Mouse (Mus musculus) lung, adult 2 months (tissue): Measurements from ENCODE around the gene Ifitm5. TPM values are rescaled to one million over a fixed set of nuclear protein-coding genes. Genes with fewer than 3 reads are reported as not detected.
A peak's percentile ranks its signal among the peaks of the same experiment; 100 is the strongest.

ENCODE experiments used
- DNase-seq: peaks from one replicate; pipeline ENCODE4 v3.0.0; 2022
- H3K4me1 ChIP-seq: fragments of 200-500 bp; 2 replicates; pipeline ENCODE4 v1.6.1; 2011; ENCODE audit warnings: low read length; ENCODE audit not compliant: control insufficient read depth, insufficient read depth
- H3K4me3 ChIP-seq: fragments of 200-500 bp; replicated peaks from 2 replicates; pipeline ENCODE3; 2011; ENCODE audit warnings: low read depth, mild to moderate bottlenecking, control low read depth, low read length; ENCODE audit errors: extremely low read depth
- CTCF ChIP-seq: fragments of 200-500 bp; IDR thresholded peaks from 2 replicates; pipeline ENCODE4 v1.5.1; 2011; ENCODE audit warnings: mild to moderate bottlenecking, low read length, control low read depth; ENCODE audit not compliant: insufficient read depth
- POLR2A ChIP-seq: fragments of 200-500 bp; IDR thresholded peaks from 2 replicates; pipeline ENCODE4 v1.6.1; 2011; ENCODE audit warnings: low read depth, mild to moderate bottlenecking, control low read depth, low read length, borderline replicate concordance; ENCODE audit errors: extremely low read depth
- WGBS: fragments of 180-500 bp; shearing (Covaris S2); methylation state at CpG from one replicate; pipeline ENCODE4 v1.1.7; 2018; 5-methylcytosine and 5-hydroxymethylcytosine counted together
- polyA plus RNA-seq: library from polyadenylated mRNA; depleted of rRNA; stranded (reverse); fragments of >200 nt; gene quantifications from 2 replicates; pipeline ENCODE4 v1.2.3, GENCODE M21; 2012

Gene Ifitm5
- polyA plus RNA-seq, 1 experiment = 3.2 TPM

- TF ChIP-seq POLR2A = no peak
- no peak for TF ChIP-seq CTCF
- no peak for DNase-seq
- H3K4me1 ChIP-seq = peaks cover 25% of the 10 kb centered on the region
- H3K4me3 ChIP-seq = no peak overlapping the region
- 58% methylated on average over 4 of the region's 4 CpGs for WGBS
Measured at GRCm38 (mm10) chr7:140943356-140943755, 6.7 kb downstream of the Ifitm5 start.

- Histone ChIP-seq H3K4me3 (peak overlapping the region; percentile 4), H3K4me1 (peaks cover 23% of the 10 kb centered on the region)
- TF ChIP-seq POLR2A (no peak), CTCF (no peak)
- DNase-seq = no peak
- 75% methylated on average over 10 of the region's 10 CpGs for WGBS
Measured at GRCm38 (mm10) chr7:140942811-140943210, 7.3 kb downstream of the Ifitm5 start.

GRCm38 (mm10) chr7:140942341-140942740, 7.8 kb downstream of the Ifitm5 start:
- Histone ChIP-seq H3K4me3 (peak overlapping the region; percentile 95), H3K4me1 (peaks cover 21% of the 10 kb centered on the region)
- no peak for DNase-seq
- no peak for TF ChIP-seq CTCF
- no peak for TF ChIP-seq POLR2A
- 33% methylated on average over 9 of the region's 9 CpGs for WGBS

GRCm38 (mm10) chr7:140941222-140942051, 8.7 kb downstream of the Ifitm5 start, which contains the start of gene Pgghg:
Gene Pgghg (plus strand): TSS chr7:140941391.
- Histone ChIP-seq H3K4me1 (peaks cover 14% of the 10 kb centered on the region), H3K4me3 (peak within 1 kb of the TSS; percentile 95)
- TF ChIP-seq POLR2A (peak; percentile 86), CTCF (peak; percentile 73)
- WGBS = under 1% methylated on average over 33 of the region's 33 CpGs
- peak; percentile 83 for DNase-seq

GRCm38 (mm10) chr7:140939669-140940171, 10.4 kb downstream of the Ifitm5 start:
- H3K4me1 ChIP-seq = peaks cover 11% of the 10 kb centered on the region
- no peak for TF ChIP-seq CTCF
- peak; percentile 27; the same call in 1 of the 2 replicates for TF ChIP-seq POLR2A
- 37% methylated on average over 8 of the region's 8 CpGs for WGBS
- no peak overlapping the region for H3K4me3 ChIP-seq
- DNase-seq = no peak

GRCm38 (mm10) chr7:140938896-140939295, 11.2 kb downstream of the Ifitm5 start:
- no peak for TF ChIP-seq POLR2A
- no peak for TF ChIP-seq CTCF
- WGBS = 55% methylated on average over 2 of the region's 2 CpGs
- Histone ChIP-seq H3K4me1 (peaks cover 11% of the 10 kb centered on the region), H3K4me3 (no peak overlapping the region)
- DNase-seq = no peak

GRCm38 (mm10) chr7:140938436-140938835, 11.7 kb downstream of the Ifitm5 start:
- DNase-seq = no peak
- WGBS = 54% methylated on average over 3 of the region's 3 CpGs
- TF ChIP-seq CTCF = 0 out of 2 replicates have a peak, but pooled peaks have one; percentile 15
- TF ChIP-seq POLR2A = no peak
- Histone ChIP-seq H3K4me1 (peaks cover 11% of the 10 kb centered on the region), H3K4me3 (no peak overlapping the region)

- H3K4me3 ChIP-seq = no peak overlapping the region
- H3K4me1 ChIP-seq = peaks cover 7% of the 10 kb centered on the region
- DNase-seq = no peak
- TF ChIP-seq CTCF (no peak), POLR2A (no peak)
- 87% methylated on average over 6 of the region's 6 CpGs for WGBS
Measured at GRCm38 (mm10) chr7:140927181-140927580, 22.9 kb downstream of the Ifitm5 start.

- 23% methylated on average over 30 of the region's 30 CpGs for WGBS
- H3K4me3 ChIP-seq = no peak overlapping the region
- DNase-seq = no peak
- peaks cover 10% of the 10 kb centered on the region for H3K4me1 ChIP-seq
- TF ChIP-seq POLR2A (no peak), CTCF (no peak)
Measured at GRCm38 (mm10) chr7:140923070-140923775, 26.9 kb downstream of the Ifitm5 start.
